Mouse (Mus musculus): ENCODE results near the gene Gabrq. TPM values are rescaled to one million over a fixed set of nuclear protein-coding genes. Genes with fewer than 3 reads are reported as not detected.

Gene Gabrq
- 2.2 TPM for polyA plus RNA-seq (2014; fragmentation: Illumina TruSeq; extraction: RNeasy Lipid Tissue Mini Kit (QIAGEN cat#74804); ENCODE audit: low read depth, low replicate concordance)

GRCm38 (mm10) chrX:72824776-72825588, at the start of gene Gabrq:
Gene Gabrq (plus strand): TSS chrX:72825178.

Other genes with a start within 250 kb of the Gabrq start
- 62.7 TPM for gene Gabra3, start 168.3 kb upstream of the Gabrq start, polyA plus RNA-seq (2014; fragmentation: Illumina TruSeq; extraction: RNeasy Lipid Tissue Mini Kit (QIAGEN cat#74804); ENCODE audit: low read depth, low replicate concordance)
- 250 TPM for gene Cetn2, start 93.2 kb downstream of the Gabrq start, polyA plus RNA-seq (2014; fragmentation: Illumina TruSeq; extraction: RNeasy Lipid Tissue Mini Kit (QIAGEN cat#74804); ENCODE audit: low read depth, low replicate concordance)
- 55.9 TPM for gene Nsdhl, start 93.4 kb downstream of the Gabrq start, polyA plus RNA-seq (2014; fragmentation: Illumina TruSeq; extraction: RNeasy Lipid Tissue Mini Kit (QIAGEN cat#74804); ENCODE audit: low read depth, low replicate concordance)
- gene Zfp185, start 162.2 kb downstream of the Gabrq start, polyA plus RNA-seq (2014; fragmentation: Illumina TruSeq; extraction: RNeasy Lipid Tissue Mini Kit (QIAGEN cat#74804); ENCODE audit: low read depth, low replicate concordance): 11.7 TPM
- gene Pnma5, start 211.9 kb downstream of the Gabrq start, polyA plus RNA-seq (2014; fragmentation: Illumina TruSeq; extraction: RNeasy Lipid Tissue Mini Kit (QIAGEN cat#74804); ENCODE audit: low read depth, low replicate concordance): not detected
- gene Pnma3, start 239.6 kb downstream of the Gabrq start, polyA plus RNA-seq (2014; fragmentation: Illumina TruSeq; extraction: RNeasy Lipid Tissue Mini Kit (QIAGEN cat#74804); ENCODE audit: low read depth, low replicate concordance): 0.23 TPM